Mouse (Mus musculus): Measurements from ENCODE around the gene Adam12.

The Adam12 gene

GRCm38 (mm10) chr7:134077684-134078083, 154.3 kb downstream of the Adam12 start:
- DNase-seq: no peak

DNA sequence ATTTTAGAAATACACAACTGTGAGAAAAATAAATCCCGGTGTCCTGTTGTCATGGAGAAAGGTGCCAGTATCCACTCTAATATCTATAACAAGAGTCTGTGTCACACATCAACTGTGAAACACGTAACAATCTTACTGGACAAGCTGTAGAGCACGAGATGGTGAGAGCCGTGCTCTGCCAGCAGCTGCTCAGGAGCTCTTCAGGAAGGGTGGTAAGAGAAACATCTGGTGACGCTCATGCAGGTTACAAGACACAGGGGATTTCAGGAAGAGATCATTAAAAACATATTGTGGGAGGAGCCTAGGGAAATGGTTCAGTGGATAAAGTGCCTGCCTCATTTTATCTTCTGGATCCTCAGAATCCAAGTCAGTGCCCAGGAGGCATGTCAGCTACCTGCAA, 158.9 kb downstream of the Adam12 start:
- DNase-seq: no peak

GRCm38 (mm10) chr7:134071153-134071885, 160.6 kb downstream of the Adam12 start:
- no peak for DNase-seq

- no peak for DNase-seq
Observed at GRCm38 (mm10) chr7:134062629-134063028, 169.3 kb downstream of the Adam12 start.

DNA sequence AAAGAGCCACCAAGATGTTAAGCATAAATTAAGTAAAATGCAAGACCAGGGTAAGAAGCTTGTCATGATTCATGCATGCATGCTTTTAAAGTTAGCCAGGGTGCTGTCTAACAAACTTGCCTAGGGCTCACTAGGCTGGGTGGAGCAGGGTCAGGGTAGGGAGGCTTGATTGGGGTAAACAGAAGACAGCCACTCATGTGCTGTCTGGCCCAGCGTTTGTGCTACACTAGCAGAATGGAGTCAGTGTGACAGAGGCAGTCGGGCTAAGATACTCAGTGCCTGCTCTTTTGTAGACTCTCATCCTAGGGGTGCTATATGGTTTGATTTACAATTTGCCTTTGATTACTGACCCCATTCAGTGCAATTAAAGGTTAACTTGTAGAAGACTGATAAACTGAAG, 179.5 kb downstream of the Adam12 start:
- no peak for DNase-seq

DNA sequence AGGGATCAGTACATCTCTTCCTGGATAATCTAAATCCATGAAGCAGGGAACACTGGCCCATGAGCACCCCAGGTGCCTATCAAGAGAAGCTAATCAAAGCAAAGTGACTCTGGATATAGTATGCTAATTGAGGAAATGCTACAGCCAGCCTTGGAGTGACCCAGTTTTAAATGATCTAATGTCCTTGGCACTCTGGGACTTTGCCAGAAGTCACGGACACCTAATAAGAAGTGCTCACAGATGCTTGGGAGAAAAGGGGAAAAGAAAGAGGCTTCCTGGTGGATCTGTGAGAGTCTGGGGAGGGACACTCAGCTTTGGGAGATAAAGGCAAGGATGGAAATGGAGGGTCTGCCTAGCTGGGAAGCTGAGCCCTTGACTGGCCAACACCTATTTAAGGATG, 181.6 kb downstream of the Adam12 start:
- DNase-seq: peak; percentile 8

- no peak for DNase-seq
Observed at GRCm38 (mm10) chr7:134046376-134046775, 185.6 kb downstream of the Adam12 start.

DNA sequence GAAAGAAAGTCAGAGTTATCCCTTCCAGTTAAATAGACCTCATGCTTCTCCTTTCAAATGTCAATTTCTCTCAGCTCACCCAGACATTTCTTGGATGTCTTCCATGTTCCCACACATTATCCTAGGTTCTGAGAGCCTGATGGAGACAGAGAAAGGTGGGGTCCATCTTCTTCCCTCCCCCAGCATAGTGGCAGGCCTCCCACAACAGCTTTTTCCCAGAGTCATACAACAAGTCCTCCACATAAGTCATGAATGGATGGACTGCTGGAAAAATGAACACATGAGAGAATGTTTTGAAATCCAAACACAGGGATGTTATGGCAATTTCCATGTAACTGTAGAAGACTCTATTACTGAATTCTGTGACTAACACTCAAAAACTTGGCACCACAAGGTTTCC, 188.4 kb downstream of the Adam12 start:
- no peak for DNase-seq

- DNase-seq: no peak
Observed at GRCm38 (mm10) chr7:134042614-134043013, 189.3 kb downstream of the Adam12 start.

- no peak for DNase-seq
Observed at GRCm38 (mm10) chr7:134033939-134034338, 198.0 kb downstream of the Adam12 start.

DNA sequence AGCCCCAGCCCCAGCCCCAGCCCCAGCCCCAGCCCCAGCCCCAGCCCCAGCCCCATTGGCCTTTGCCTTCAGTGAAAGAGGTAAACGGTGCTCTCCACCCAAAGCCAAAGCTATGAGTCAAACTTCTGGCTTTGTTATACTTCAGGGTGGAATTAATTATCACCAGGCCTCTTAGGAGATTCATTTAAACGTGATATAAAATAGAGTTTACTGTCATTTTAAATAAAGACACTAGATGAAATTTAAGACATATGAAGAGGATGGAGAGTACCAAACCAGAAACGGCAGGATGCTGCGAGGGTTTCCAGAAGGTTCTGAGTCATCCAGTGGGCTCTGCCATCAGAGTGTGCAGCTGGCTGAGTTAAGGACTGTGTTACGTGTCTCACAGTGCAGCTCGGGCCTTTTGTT, 199.0 kb downstream of the Adam12 start:
- DNase-seq: no peak

DNA sequence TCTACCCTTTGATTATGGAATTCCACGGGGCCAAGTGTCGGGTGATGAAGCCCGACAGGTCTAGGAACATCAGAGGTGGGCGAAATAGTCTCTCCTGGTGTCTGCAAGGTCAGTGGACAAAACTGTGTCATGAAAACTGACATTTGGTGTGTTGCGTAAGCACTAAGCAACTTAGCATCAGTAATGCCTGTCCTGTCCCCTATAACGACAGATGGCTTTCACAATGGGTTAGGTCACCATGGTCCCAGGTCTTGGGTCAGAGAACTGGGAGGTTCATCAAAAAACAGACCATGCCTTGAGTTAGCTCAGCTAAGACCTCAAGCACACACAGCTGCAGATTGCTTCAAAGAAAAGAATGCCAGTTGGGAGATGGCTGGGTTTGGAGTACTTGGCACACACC, 200.2 kb downstream of the Adam12 start:
- DNase-seq: peak; percentile 6

GRCm38 (mm10) chr7:134031256-134031655, 200.7 kb downstream of the Adam12 start:
- DNase-seq: no peak

DNA sequence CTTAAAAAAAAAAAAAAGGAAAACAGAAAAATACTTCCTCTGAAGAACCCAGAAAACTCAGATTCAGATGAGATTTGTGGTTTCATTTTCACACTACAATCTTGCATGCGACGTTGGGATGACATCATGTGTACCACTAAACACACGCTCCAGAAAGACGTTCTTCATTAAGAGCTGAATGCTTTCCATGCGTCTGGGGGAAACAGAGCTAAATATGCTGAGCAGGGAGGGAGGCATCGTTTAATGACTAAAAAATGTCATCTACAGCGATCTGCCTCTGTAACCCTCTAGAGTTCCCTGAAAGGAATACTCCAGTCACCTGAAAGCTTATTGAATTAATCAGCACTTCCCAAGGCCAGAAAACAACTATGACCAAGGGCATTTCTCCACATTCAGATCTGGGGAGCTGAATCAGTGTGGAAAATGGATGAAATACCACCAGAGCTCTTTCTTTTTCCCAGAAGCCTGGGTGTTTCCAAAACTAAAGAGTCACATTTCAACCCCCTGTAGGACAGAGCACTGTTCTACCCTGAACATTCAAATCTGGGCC, 203.6 kb downstream of the Adam12 start:
- DNase-seq: no peak

DNA sequence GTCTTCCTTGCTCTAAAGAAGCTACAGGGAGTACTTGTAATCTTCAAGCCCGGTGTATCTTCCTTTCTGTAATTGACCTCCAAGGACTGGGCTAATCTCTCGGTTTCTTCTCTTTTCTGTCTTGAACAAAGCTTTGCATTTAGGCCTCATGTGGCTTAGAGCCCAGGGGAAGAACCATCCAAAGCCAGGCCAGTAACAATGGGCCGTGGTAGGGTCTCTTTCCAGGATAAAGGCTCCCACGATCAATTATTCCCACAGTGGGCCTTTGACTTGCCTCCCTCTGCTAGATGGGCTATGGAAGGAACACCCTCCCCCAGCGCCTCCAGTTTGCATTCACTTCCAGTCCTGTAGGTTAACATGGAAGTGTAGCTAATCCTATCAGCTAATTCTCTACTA, 204.9 kb downstream of the Adam12 start:
- DNase-seq: no peak

- DNase-seq: peak; percentile 80
Observed at GRCm38 (mm10) chr7:134026200-134027019, 205.5 kb downstream of the Adam12 start.

- DNase-seq: no peak
Observed at GRCm38 (mm10) chr7:134022157-134022885, 209.6 kb downstream of the Adam12 start.

GRCm38 (mm10) chr7:134015226-134015625, 216.7 kb downstream of the Adam12 start:
- no peak for DNase-seq

- no peak for DNase-seq
Observed at GRCm38 (mm10) chr7:134014733-134015132, 217.2 kb downstream of the Adam12 start.

DNA sequence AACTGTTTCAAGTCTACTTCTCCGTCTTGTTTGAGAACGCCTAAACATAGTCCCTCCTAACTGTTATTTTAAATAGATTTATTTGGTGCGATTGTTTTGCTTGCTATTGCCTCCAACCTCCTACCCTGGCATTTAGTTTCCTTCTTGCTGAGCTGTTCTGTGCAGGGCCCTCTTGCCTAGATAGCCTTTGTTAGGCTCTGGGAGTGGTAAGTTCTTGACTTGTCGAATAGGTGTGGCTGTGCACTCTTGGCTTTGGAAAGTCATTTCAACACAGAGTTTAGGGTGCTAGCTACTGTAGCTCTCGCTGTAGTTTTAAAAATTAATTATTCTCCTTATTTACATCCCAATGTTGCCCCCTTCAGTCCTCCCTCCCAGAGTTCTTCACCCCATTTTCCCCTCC, 222.8 kb downstream of the Adam12 start:
- DNase-seq: peak; percentile 5

DNA sequence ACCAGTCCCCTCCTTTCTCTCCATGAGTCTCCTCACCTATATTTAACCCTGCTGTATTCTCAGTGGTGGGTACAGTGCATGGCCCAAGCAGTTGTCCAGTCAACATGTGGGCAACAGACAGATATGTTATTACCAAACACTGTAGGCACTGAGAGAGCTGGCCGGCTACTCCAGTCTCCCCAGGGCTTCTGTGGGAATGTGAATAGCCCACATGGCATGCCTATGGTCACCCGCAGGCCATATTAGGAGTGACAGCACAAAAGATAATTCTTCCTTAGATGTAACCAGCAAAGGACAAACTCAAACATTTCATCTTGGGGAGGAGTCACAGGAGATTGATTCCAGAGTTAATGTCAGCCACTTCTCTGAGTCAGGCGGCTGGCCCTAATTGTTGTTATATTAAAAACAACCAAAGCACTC, 224.0 kb downstream of the Adam12 start:
- no peak for DNase-seq

DNA sequence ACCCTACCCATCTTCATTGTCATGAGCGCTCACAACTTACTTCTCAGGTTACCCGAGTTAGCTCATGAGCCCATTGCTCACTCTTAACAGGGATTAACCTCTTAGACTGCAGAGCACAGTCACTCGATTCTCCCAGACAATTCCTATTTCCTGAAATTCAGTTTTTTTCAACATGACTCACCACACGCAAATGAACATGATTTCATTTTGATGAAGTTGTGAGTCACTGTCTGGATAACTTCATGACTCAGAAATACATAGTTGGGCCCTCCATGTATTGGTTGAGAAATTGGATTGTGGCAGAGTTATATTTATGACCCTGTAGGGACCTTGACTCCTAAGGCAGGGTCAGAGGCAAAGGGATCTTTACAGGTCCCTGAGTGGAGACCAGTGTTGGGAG, 230.4 kb downstream of the Adam12 start:
- no peak for DNase-seq

DNA sequence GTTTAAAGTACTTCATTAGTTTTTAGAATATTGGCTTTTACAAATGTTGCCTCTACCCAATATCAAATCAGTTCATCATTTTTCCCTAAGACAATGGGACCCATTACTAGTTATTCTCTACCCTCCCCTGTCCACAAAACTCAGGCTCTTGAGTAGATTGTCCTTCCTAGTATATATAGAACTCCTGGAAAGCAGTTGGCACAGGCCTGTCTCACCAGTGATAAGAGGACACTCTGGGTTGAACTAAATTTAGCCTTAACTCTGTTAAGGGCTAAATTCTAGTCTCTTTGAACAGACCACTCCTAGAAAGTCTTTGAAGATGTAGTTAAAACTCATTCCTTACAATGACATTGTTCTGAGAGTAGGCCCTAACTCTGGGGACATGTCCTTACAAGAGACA, 241.0 kb downstream of the Adam12 start:
- no peak for DNase-seq
